In the genomic region with DNA sequence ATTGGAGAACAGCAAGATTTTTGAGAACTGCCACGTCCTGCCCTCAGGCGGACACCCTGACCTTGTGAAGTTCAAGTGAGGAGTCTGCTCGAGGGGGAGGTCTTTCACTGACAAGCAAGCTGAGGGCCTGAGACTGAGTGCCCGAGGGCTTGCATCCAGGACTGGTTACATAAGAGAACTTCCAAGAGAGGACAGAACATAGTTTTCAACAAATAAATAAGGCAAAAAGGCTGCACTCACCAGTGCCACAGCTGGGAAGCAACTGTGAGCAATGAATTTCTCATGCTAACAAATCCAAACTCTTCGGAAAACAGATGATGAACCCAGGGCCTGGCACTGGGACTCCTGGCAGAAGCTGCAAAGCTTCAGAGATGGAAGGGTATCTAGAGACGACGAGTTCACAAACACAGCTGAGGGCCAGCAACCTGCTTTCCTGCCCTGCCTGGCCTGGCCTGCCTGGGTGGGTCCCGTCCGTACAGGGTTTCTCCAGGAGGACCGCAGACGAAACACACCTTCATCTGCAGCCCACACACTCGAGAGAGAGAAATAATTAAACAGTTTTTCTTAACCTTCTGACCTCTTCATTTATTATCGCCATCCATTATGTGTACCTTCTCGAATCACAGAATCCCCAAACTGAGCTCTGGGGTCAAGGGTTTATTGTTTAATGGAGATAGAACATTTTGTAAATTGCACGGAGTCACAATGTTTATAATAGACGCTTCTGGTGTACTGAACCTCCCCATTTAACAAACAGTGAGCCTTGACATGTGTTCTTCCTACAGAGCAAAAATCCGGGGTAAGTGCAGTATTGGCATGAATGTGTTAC, we compare ENCODE assay signal across 9 mouse cellular contexts.
DNase-seq lines count a peak whose midpoint lies in the region; ATAC-seq and TF ChIP-seq lines count a peak whose summit lies in the region.
"Had no signal": no experiment of that assay in that cellular context is flagged by ENCODE, and none has a peak within 500 bp of the region (broad histone marks: within the 10 kb centered on the region; RNA-seq: fewer than 3 reads in every experiment).

No protein-coding gene starts in this region.

- TF ChIP-seq CTCF in intestine, postnatal 0 days (IDR thresholded peaks at IDR 0.05; ENCODE audit: low read depth), result no peak

- peaks cover 21% of the 10 kb centered on the region for H3K4me1 ChIP-seq in intestine, embryonic 14.5 days (replicated peaks; ENCODE audit: control insufficient read depth, insufficient read depth, low read length)
- H3K4me1 ChIP-seq in intestine, postnatal 0 days (replicated peaks; ENCODE audit: control insufficient read depth, insufficient read depth, low read length), result 0 out of 2 replicates have a peak, but pooled peaks cover 3% of the 10 kb centered on the region

- no peak overlapping the region for H3K9ac ChIP-seq in intestine, embryonic 14.5 days (ENCODE audit: low read length)
- no peak overlapping the region for H3K9ac ChIP-seq in intestine, postnatal 0 days (ENCODE audit: low read depth, low read length)

- H3K4me2 ChIP-seq in intestine, embryonic 14.5 days (ENCODE audit: low read length), result no peak overlapping the region
- H3K4me2 ChIP-seq in intestine, postnatal 0 days (replicated peaks; ENCODE audit: low read depth), result no peak overlapping the region
- H3K4me2 ChIP-seq: liver, embryonic 11.5 days had no signal

- no peak overlapping the region for H3K4me3 ChIP-seq in intestine, embryonic 14.5 days (ENCODE audit: low read depth, low read length)
- H3K4me3 ChIP-seq in intestine, postnatal 0 days (ENCODE audit: low read depth, low read length), result no peak overlapping the region

- H3K27ac ChIP-seq in intestine, embryonic 14.5 days (ENCODE audit: low read depth), result peak overlapping the region; percentile 48
- H3K27ac ChIP-seq in intestine, postnatal 0 days (ENCODE audit: low read depth, low read length), result no peak overlapping the region

- DNase-seq in intestine, embryonic 14.5 days (ENCODE audit: low spot score), result peak; percentile 68
- peak; percentile 77 for DNase-seq in gastrocnemius, postnatal 25 days
- DNase-seq in kidney, postnatal 14 days, result peak; percentile 53
- peak; percentile 79 for DNase-seq in skeletal muscle tissue, adult 2 months (ENCODE audit: low read depth, low spot score)
- DNase-seq in retina, postnatal 1 day, result no peak
- DNase-seq in cerebellum, adult 8-10 months, result no peak

- ATAC-seq in intestine, embryonic 14.5 days (replicated peaks; ENCODE audit: low FRiP score, low TSS enrichment, low read depth), result 0 out of 2 replicates have a peak, but pooled peaks have one; percentile 5
- no peak for ATAC-seq in intestine, postnatal 0 days
- ATAC-seq in granulocyte monocyte progenitor cell, adult 5-6 weeks (replicated peaks; ENCODE audit: poor library complexity, severe bottlenecking), result no peak

- H3K36me3 ChIP-seq in intestine, embryonic 14.5 days (ENCODE audit: control insufficient read depth, insufficient read depth, low read length), result no peaks in the 10 kb centered on the region
- H3K36me3 ChIP-seq in intestine, postnatal 0 days (ENCODE audit: control insufficient read depth, insufficient read depth), result no peaks in the 10 kb centered on the region

- H3K9me3 ChIP-seq in intestine, embryonic 14.5 days (ENCODE audit: control insufficient read depth, low read length), result no peaks in the 10 kb centered on the region
- no peaks in the 10 kb centered on the region for H3K9me3 ChIP-seq in intestine, postnatal 0 days (ENCODE audit: control insufficient read depth)

- 22% methylated on average over 17 of the region's 17 CpGs for WGBS in intestine, embryonic 14.5 days
- 42% methylated on average over 17 of the region's 17 CpGs for WGBS in intestine, postnatal 0 days

- H3K27me3 ChIP-seq in intestine, embryonic 14.5 days (replicated peaks; ENCODE audit: control insufficient read depth, insufficient read depth, low read length), result no peaks in the 10 kb centered on the region
- H3K27me3 ChIP-seq in intestine, postnatal 0 days (replicated peaks; ENCODE audit: control insufficient read depth, insufficient read depth, low read length), result no peaks in the 10 kb centered on the region

Comparison
In these comparisons a context has a peak if more than half of its experiments do, and no peak if none do; other contexts are left out.
1. DNase-seq: peak in intestine, embryonic 14.5 days (single experiment), gastrocnemius, postnatal 25 days (single experiment), kidney, postnatal 14 days (single experiment) and skeletal muscle tissue, adult 2 months (single experiment); none in retina, postnatal 1 day (single experiment) and cerebellum, adult 8-10 months (single experiment).